Mouse (Mus musculus): ENCODE data around the gene Slc25a10.

DNA sequence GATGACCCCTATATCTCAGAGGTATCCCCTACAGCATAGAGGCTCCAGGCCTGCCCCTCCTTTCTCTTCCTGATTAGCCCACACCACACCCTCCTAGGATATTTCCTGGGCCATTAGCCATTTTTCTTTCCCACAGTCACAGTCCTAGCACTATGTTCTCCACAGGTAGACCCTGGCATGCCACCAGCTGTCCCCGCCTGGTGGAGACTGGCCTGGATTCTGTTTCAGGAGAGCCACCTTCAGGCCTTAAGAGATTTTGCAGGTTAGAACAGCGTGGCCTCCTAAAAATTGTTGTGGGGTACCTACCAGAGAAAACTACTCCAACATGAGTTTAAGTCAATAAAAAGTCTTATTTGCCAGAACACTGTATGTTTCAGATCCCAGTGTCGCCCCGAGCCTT is 15.3 kb downstream of the Slc25a10 start:
- TF ChIP-seq USF1 (IDR thresholded peaks at IDR 0.05; ENCODE audit: low read depth, low read length): no peak
- no peak for TF ChIP-seq ZNF384 (IDR thresholded peaks at IDR 0.05; ENCODE audit: low read depth, low read length)
- TF ChIP-seq POLR2AphosphoS5 (IDR thresholded peaks at IDR 0.05; ENCODE audit: borderline replicate concordance, low read depth, low read length): no peak

Measured in MEL (cell line).